Comparison of ENCODE assay signal across 21 mouse cellular contexts in the genomic region with DNA sequence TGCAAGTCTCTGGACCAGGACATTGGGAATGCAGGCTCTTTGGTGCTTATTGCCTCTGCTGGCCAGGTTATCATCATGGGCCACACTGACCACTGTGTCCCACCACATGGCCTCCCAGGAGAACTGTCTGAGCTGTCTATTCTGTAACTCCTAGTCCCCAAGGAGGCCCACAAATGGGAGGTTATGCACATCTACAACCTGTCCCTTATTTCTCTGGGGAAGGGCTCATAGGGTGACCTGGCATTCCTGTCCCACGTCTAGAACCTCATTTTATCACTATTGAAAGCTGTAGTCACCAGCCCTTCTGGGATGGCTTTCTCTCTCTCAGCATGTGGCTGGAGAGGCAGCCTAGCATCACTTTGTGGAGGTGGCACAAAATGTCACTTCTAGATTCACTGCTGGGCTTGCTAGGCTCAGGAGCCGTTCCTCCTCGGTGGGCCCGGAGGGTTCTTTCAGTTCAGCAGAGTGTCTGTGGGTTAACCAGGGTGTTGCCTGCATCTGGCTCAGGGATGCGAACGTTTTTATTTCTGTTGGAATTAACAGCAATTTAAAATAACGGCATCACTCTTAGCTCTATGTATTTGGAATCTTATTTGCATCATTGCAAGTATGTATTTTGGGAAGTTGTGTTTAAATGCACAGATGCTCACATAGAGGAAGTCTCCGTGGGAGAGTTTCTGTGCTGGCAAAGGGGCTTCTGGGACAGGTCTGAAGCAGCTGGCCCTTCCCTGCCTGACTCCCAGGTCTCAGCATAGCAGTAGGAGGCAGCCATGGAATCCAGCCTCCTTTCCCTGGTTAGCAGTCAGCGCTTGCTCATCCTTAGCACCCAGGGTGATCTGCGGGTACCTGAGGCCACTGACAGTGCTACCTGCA.
DNase-seq lines count a peak whose midpoint lies in the region; ATAC-seq and TF ChIP-seq lines count a peak whose summit lies in the region.
"Had no signal": no experiment of that assay in that cellular context is flagged by ENCODE, and none has a peak within 500 bp of the region (broad histone marks: within the 10 kb centered on the region; RNA-seq: fewer than 3 reads in every experiment).

No protein-coding gene starts in this region.

- peak; percentile 55 for ATAC-seq in frontal cortex, adult (ENCODE audit: low TSS enrichment)
- ATAC-seq: intestine, postnatal 0 days; midbrain, embryonic 13.5 days had no signal

- no peak for TF ChIP-seq CTCF in cerebellum, adult 2 months (IDR thresholded peaks at IDR 0.05; ENCODE audit: borderline replicate concordance, insufficient read depth, low read depth, low read length)

- peak; percentile 57 to 67 for DNase-seq in cerebellum, adult 2 months
- DNase-seq in cerebellum, postnatal 4 days (ENCODE audit: low spot score in 2 of 2): no peak
- DNase-seq in frontal cortex, postnatal 25 days (ENCODE audit: low spot score in 2 of 2): no peak
- peak; percentile 38 to 66 for DNase-seq in right cerebral cortex, adult 2 months (ENCODE audit: low spot score in 2 of 2)
- DNase-seq in right cerebral cortex, postnatal 4 days: no peak
- no peak for DNase-seq in urinary bladder, postnatal 10 days (ENCODE audit: low spot score)
- DNase-seq: adrenal gland, postnatal 25 days; gastrocnemius, postnatal 36 days; heart, adult 2 months; heart, postnatal 14 days; liver; lung, postnatal 36 days had no signal

- TF ChIP-seq POLR2A in cerebellum, adult 2 months (IDR thresholded peaks at IDR 0.05; ENCODE audit: borderline replicate concordance, insufficient read depth, low read length): no peak

- H3K4me1 ChIP-seq in cerebellum, adult 2 months (ENCODE audit: control insufficient read depth, insufficient read depth, low read length): peaks cover 62% of the 10 kb centered on the region
- H3K4me1 ChIP-seq: heart, embryonic 13.5 days; liver, embryonic 15.5 days; lung, embryonic 15.5 days; megakaryocyte, embryonic 14.5 days had no signal

- H3K27me3 ChIP-seq in cerebellum, adult 2 months (ENCODE audit: control insufficient read depth, insufficient read depth, low read length): no peaks in the 10 kb centered on the region
- H3K27me3 ChIP-seq: embryonic facial prominence, embryonic 15.5 days; heart, embryonic 13.5 days; liver, embryonic 15.5 days; lung, embryonic 15.5 days; megakaryocyte, embryonic 14.5 days; midbrain, embryonic 13.5 days had no signal

- 21% methylated on average over 10 of the region's 10 CpGs for WGBS in cerebellum, adult 2 months

- peak overlapping the region; percentile 61 for H3K27ac ChIP-seq in cerebellum, adult 2 months (ENCODE audit: insufficient read depth, low read length)
- H3K27ac ChIP-seq: embryonic facial prominence, embryonic 15.5 days; heart, adult 2 months; heart, embryonic 13.5 days; limb, embryonic 10.5 days; liver, embryonic 15.5 days; lung, embryonic 15.5 days; midbrain, embryonic 13.5 days had no signal

- H3K4me3 ChIP-seq in cerebellum, adult 2 months (replicated peaks; ENCODE audit: insufficient read depth, low read depth, low read length): no peak overlapping the region
- H3K4me3 ChIP-seq: embryonic facial prominence, embryonic 15.5 days; heart, adult 2 months; heart, embryonic 13.5 days; limb, embryonic 10.5 days; liver, embryonic 15.5 days; lung, embryonic 15.5 days; megakaryocyte, embryonic 14.5 days; midbrain, embryonic 13.5 days had no signal

Comparison
In these comparisons a context has a peak if more than half of its experiments do, and no peak if none do; other contexts are left out.
1. DNase-seq: peak in cerebellum, adult 2 months (2 of 2) and right cerebral cortex, adult 2 months (2 of 2); none in cerebellum, postnatal 4 days (0 of 2), frontal cortex, postnatal 25 days (0 of 2), right cerebral cortex, postnatal 4 days (single experiment) and urinary bladder, postnatal 10 days (single experiment).